Mouse (Mus musculus): ENCODE results near the gene Gabarap. TPM values are rescaled to one million over a fixed set of nuclear protein-coding genes. Genes with fewer than 3 reads are reported as not detected.
A peak's percentile ranks its signal among the peaks of the same experiment; 100 is the strongest.

The Gabarap gene
- polyA plus RNA-seq, 1 experiment = 977 TPM

- Histone ChIP-seq H3K4me1 (peaks cover 49% of the 10 kb centered on the region), H3K27me3 (replicated peaks) (no peaks in the 10 kb centered on the region), H3K4me3 (replicated peaks) (peak overlapping the region; percentile 79), H3K9me3 (no peaks in the 10 kb centered on the region), H3K36me3 (replicated peaks; ENCODE audit: low read length) (peaks cover 60% of the 10 kb centered on the region)
- TF ChIP-seq GATA1 (IDR thresholded peaks at IDR 0.05; ENCODE audit: borderline replicate concordance, low read length) (no peak), FLI1 (IDR thresholded peaks at IDR 0.05; ENCODE audit: low read length) (no peak)
Measured at GRCm38 (mm10) chr11:69983377-69983776, 7.6 kb upstream of the Gabarap start.

- Histone ChIP-seq H3K36me3 (replicated peaks; ENCODE audit: low read length) (peaks cover 64% of the 10 kb centered on the region), H3K4me3 (replicated peaks) (no peak overlapping the region), H3K27me3 (replicated peaks) (no peaks in the 10 kb centered on the region), H3K9me3 (no peaks in the 10 kb centered on the region), H3K4me1 (peaks cover 41% of the 10 kb centered on the region)
- TF ChIP-seq GATA1 (IDR thresholded peaks at IDR 0.05; ENCODE audit: borderline replicate concordance, low read length) = no peak
- TF ChIP-seq FLI1 (IDR thresholded peaks at IDR 0.05; ENCODE audit: low read length) = no peak
Measured at GRCm38 (mm10) chr11:69984431-69984830, 6.5 kb upstream of the Gabarap start.

- no peak for TF ChIP-seq FLI1 (IDR thresholded peaks at IDR 0.05; ENCODE audit: low read length)
- peaks cover 43% of the 10 kb centered on the region for H3K4me1 ChIP-seq
- H3K36me3 ChIP-seq (replicated peaks; ENCODE audit: low read length) = peaks cover 77% of the 10 kb centered on the region
- H3K9me3 ChIP-seq = no peaks in the 10 kb centered on the region
- H3K27me3 ChIP-seq (replicated peaks) = no peaks in the 10 kb centered on the region
- H3K4me3 ChIP-seq (replicated peaks) = peak overlapping the region; percentile 7
Measured at GRCm38 (mm10) chr11:69989949-69990348, 994 bp upstream of the Gabarap start.

- peaks cover 64% of the 10 kb centered on the region for H3K36me3 ChIP-seq (replicated peaks; ENCODE audit: low read length)
- TF ChIP-seq GATA1 (IDR thresholded peaks at IDR 0.05; ENCODE audit: borderline replicate concordance, low read length) (no peak), FLI1 (IDR thresholded peaks at IDR 0.05; ENCODE audit: low read length) (no peak)
- peaks cover 43% of the 10 kb centered on the region for H3K4me1 ChIP-seq
- H3K9me3 ChIP-seq = no peaks in the 10 kb centered on the region
- no peaks in the 10 kb centered on the region for H3K27me3 ChIP-seq (replicated peaks)
- peak overlapping the region; percentile 96 for H3K4me3 ChIP-seq (replicated peaks)
Measured at GRCm38 (mm10) chr11:69991711-69992110, 768 bp downstream of the Gabarap start.

GRCm38 (mm10) chr11:69992396-69992795, 1.5 kb downstream of the Gabarap start:
- Histone ChIP-seq H3K4me1 (peaks cover 44% of the 10 kb centered on the region), H3K27me3 (replicated peaks) (no peaks in the 10 kb centered on the region), H3K4me3 (replicated peaks) (peak overlapping the region; percentile 96), H3K9me3 (no peaks in the 10 kb centered on the region), H3K36me3 (replicated peaks; ENCODE audit: low read length) (peaks cover 57% of the 10 kb centered on the region)
- TF ChIP-seq GATA1 (IDR thresholded peaks at IDR 0.05; ENCODE audit: borderline replicate concordance, low read length) = no peak

- H3K9me3 ChIP-seq = no peaks in the 10 kb centered on the region
- no peaks in the 10 kb centered on the region for H3K27me3 ChIP-seq (replicated peaks)
- H3K4me3 ChIP-seq (replicated peaks) = peak overlapping the region; percentile 96
- peaks cover 57% of the 10 kb centered on the region for H3K36me3 ChIP-seq (replicated peaks; ENCODE audit: low read length)
- TF ChIP-seq GATA1 (IDR thresholded peaks at IDR 0.05; ENCODE audit: borderline replicate concordance, low read length) (no peak), FLI1 (IDR thresholded peaks at IDR 0.05; ENCODE audit: low read length) (no peak)
- H3K4me1 ChIP-seq = peaks cover 48% of the 10 kb centered on the region
Measured at GRCm38 (mm10) chr11:69992932-69993331, 2.0 kb downstream of the Gabarap start.

- Histone ChIP-seq H3K36me3 (replicated peaks; ENCODE audit: low read length) (peaks cover 57% of the 10 kb centered on the region), H3K27me3 (replicated peaks) (no peaks in the 10 kb centered on the region), H3K9me3 (no peaks in the 10 kb centered on the region), H3K4me1 (peaks cover 60% of the 10 kb centered on the region), H3K4me3 (replicated peaks) (peak overlapping the region; percentile 99)
- TF ChIP-seq GATA1 (IDR thresholded peaks at IDR 0.05; ENCODE audit: borderline replicate concordance, low read length) (no peak), FLI1 (IDR thresholded peaks at IDR 0.05; ENCODE audit: low read length) (no peak)
Measured at GRCm38 (mm10) chr11:69994401-69995090, 3.6 kb downstream of the Gabarap start.

- H3K4me1 ChIP-seq = peaks cover 61% of the 10 kb centered on the region
- peaks cover 56% of the 10 kb centered on the region for H3K36me3 ChIP-seq (replicated peaks; ENCODE audit: low read length)
- TF ChIP-seq GATA1 (IDR thresholded peaks at IDR 0.05; ENCODE audit: borderline replicate concordance, low read length) (no peak), FLI1 (IDR thresholded peaks at IDR 0.05; ENCODE audit: low read length) (peak; percentile 75)
- H3K27me3 ChIP-seq (replicated peaks) = no peaks in the 10 kb centered on the region
- H3K4me3 ChIP-seq (replicated peaks) = peak within 1 kb of the TSS; percentile 99
- no peaks in the 10 kb centered on the region for H3K9me3 ChIP-seq
Measured at GRCm38 (mm10) chr11:69995391-69995960, 4.5 kb downstream of the Gabarap start, which contains the start of gene Phf23. Gene Phf23 (plus strand): TSS chr11:69995777.

GRCm38 (mm10) chr11:69996161-69997061, 5.5 kb downstream of the Gabarap start:
- H3K4me1 ChIP-seq = peaks cover 66% of the 10 kb centered on the region
- H3K9me3 ChIP-seq = no peaks in the 10 kb centered on the region
- TF ChIP-seq GATA1 (IDR thresholded peaks at IDR 0.05; ENCODE audit: borderline replicate concordance, low read length) = no peak
- no peak for TF ChIP-seq FLI1 (IDR thresholded peaks at IDR 0.05; ENCODE audit: low read length)
- H3K27me3 ChIP-seq (replicated peaks) = no peaks in the 10 kb centered on the region
- peak overlapping the region; percentile 99 for H3K4me3 ChIP-seq (replicated peaks)
- peaks cover 55% of the 10 kb centered on the region for H3K36me3 ChIP-seq (replicated peaks; ENCODE audit: low read length)
